Mouse (Mus musculus): ENCODE data around the gene Pcid2.

- TF ChIP-seq MAFK (IDR thresholded peaks at IDR 0.05; ENCODE audit: insufficient read depth, low read depth, low read length) (no peak), ZC3H11A (IDR thresholded peaks at IDR 0.05; ENCODE audit: borderline replicate concordance, low read depth, low read length) (no peak), HCFC1 (IDR thresholded peaks at IDR 0.05; ENCODE audit: borderline replicate concordance, insufficient read depth, low read length) (no peak), ZNF384 (IDR thresholded peaks at IDR 0.05; ENCODE audit: low read depth, low read length) (no peak), CHD2 (IDR thresholded peaks at IDR 0.05; ENCODE audit: low read depth, low read length) (no peak)
Observed at GRCm38 (mm10) chr8:13037015-13037414, 68.2 kb downstream of the Pcid2 start, which contains the start of gene F10.

Measured in ES-E14 (cell line).